Mouse (Mus musculus): ENCODE data around the gene Skida1.

DNA sequence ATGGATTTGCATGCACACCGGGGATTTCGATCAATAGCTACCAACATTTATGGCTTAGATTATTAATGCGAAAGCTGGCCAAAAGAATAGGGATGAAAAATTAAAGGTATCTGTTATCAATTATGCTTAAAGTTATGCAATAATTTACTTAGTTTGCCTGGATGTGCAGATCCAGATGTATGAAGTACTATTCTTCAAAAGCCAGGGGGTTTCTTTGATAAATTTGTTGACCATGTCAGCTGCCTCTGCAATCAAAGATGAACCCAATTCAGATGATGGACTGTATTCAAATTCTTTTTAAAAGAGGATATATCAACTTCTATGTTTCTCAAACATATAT, 3.0 kb upstream of the Skida1 start:
- no peak for TF ChIP-seq POLR2A (IDR thresholded peaks at IDR 0.05; ENCODE audit: insufficient read depth, low read depth, low read length)
- no peak for TF ChIP-seq CTCF (IDR thresholded peaks at IDR 0.05)

All from heart, adult 2 months (tissue).